In the genomic region with DNA sequence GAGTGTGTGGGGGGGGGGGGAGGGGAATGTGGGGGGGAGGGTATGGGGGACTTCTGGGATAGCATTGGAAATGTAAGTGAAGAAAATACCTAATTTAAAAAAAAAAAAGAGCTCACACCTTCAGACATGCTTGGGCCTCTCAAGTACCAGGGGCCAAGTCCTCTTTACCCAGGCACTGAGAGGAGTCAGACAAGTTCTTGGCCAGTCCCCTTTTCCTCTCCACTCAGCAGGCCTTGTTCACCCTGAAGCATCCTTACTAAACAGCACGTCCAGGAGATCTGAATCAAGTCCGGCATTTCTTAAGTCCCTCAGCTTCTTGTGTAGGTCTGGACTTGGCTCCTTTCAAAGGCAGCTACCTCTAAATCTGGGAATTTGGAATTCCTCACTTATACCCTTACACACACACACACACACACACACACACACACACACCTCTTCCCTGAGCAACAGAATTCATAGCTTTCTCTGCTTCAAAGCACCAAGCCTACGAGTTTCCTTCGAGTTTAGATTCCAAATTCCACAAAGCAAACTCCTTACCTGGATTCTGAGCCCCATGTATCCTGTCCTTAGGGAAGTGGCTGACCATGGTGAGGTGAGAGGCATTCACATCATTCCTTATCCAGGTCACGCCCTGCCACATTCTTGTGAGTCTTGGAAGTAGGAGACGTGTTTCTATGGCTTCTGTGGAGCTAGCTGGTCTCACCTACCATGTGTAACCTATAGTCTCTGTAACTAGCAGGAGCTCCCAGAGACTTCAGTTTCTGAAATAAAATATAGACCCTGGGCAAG, we compare ENCODE assay signal across 18 mouse cellular contexts.
"Had no signal": no experiment of that assay in that cellular context is flagged by ENCODE, and none has a peak within 500 bp of the region (broad histone marks: within the 10 kb centered on the region; RNA-seq: fewer than 3 reads in every experiment).

No protein-coding gene starts in this region.

- ATAC-seq: intestine, postnatal 0 days; liver, embryonic 12.5 days had no signal

- H3K9ac ChIP-seq: limb, embryonic 13.5 days; liver, embryonic 12.5 days; liver, embryonic 15.5 days; stomach, embryonic 15.5 days had no signal

- H3K27ac ChIP-seq: kidney, postnatal 0 days; layer of hippocampus, adult 2 months; limb, embryonic 10.5 days; limb, embryonic 13.5 days; liver, embryonic 12.5 days; liver, embryonic 15.5 days had no signal

- DNase-seq: kidney, adult 2 months; kidney, postnatal 25 days; layer of hippocampus, adult 9-11 months; liver; midbrain, embryonic 14.5 days; right cerebral cortex, postnatal 14 days; spleen, adult 18-20 months; thymus, adult 18-20 months; thymus, postnatal 36 days had no signal

- H3K9me3 ChIP-seq: limb, embryonic 10.5 days; limb, embryonic 13.5 days; liver, embryonic 12.5 days; liver, embryonic 15.5 days; stomach, embryonic 15.5 days had no signal

- H3K4me2 ChIP-seq: limb, embryonic 13.5 days; liver, embryonic 12.5 days; liver, embryonic 15.5 days; midbrain, embryonic 11.5 days; stomach, embryonic 15.5 days had no signal

- H3K36me3 ChIP-seq: limb, embryonic 10.5 days; limb, embryonic 13.5 days; liver, embryonic 12.5 days; liver, embryonic 15.5 days; stomach, embryonic 15.5 days had no signal

- H3K4me1 ChIP-seq: limb, embryonic 10.5 days; liver, embryonic 12.5 days; liver, embryonic 15.5 days; stomach, embryonic 15.5 days had no signal

- H3K27me3 ChIP-seq: limb, embryonic 13.5 days; liver, embryonic 15.5 days; stomach, embryonic 15.5 days had no signal

- H3K4me3 ChIP-seq: layer of hippocampus, adult 2 months; limb, embryonic 10.5 days; limb, embryonic 13.5 days; liver, embryonic 12.5 days; liver, embryonic 15.5 days; stomach, embryonic 15.5 days had no signal
